Mouse (Mus musculus) embryonic facial prominence, embryonic 11.5 days (tissue): Measurements from ENCODE around the gene Ccdc91. TPM values are rescaled to one million over a fixed set of nuclear protein-coding genes. Genes with fewer than 3 reads are reported as not detected.

Source experiments
- ATAC-seq: fragments of 200-750 bp; cut with Nextera tagmentation; replicated peaks from 2 replicates; pipeline ENCODE4 v1.8.0; 2017; ENCODE audit warnings: low read depth; ENCODE audit not compliant: insufficient number of reproducible peaks, low FRiP score, low TSS enrichment
- DNase-seq: peaks from one replicate; pipeline ENCODE4 v3.0.0-alpha.2; 2015; ENCODE audit warnings: low spot score
- H3K27ac ChIP-seq: fragments of 300-500 bp; sonication (generic); replicated peaks from 2 replicates; pipeline ENCODE4 v1.5.1; 2014; ENCODE audit warnings: mild to moderate bottlenecking, low read depth, low read length, control low read depth
- H3K27me3 ChIP-seq: fragments of 300-500 bp; sonication (generic); 2 replicates; pipeline ENCODE4 v1.6.1; 2014; ENCODE audit warnings: mild to moderate bottlenecking, low read length, moderate library complexity, mixed read lengths; ENCODE audit not compliant: control insufficient read depth, insufficient read depth
- H3K36me3 ChIP-seq: fragments of 300-500 bp; sonication (generic); replicated peaks from 2 replicates; pipeline ENCODE4 v1.6.1; 2014; ENCODE audit warnings: low read depth, mild to moderate bottlenecking, low read length, moderate library complexity, mixed read lengths; ENCODE audit not compliant: control insufficient read depth, insufficient read depth
- H3K4me1 ChIP-seq: fragments of 300-500 bp; sonication (generic); 2 replicates; pipeline ENCODE4 v1.6.1; 2014; ENCODE audit warnings: low read length, mixed read lengths; ENCODE audit not compliant: control insufficient read depth, insufficient read depth
- H3K4me2 ChIP-seq: fragments of 300-500 bp; sonication (generic); 2 replicates; pipeline ENCODE4 v1.6.1; 2014; ENCODE audit warnings: low read depth, mild to moderate bottlenecking, control low read depth, low read length, moderate library complexity
- H3K4me3 ChIP-seq: fragments of 300-500 bp; sonication (generic); 2 replicates; pipeline ENCODE4 v1.5.1; 2014; ENCODE audit warnings: low read depth, low read length, control low read depth
- H3K9ac ChIP-seq: fragments of 300-500 bp; sonication (generic); replicated peaks from 2 replicates; pipeline ENCODE4 v1.6.1; 2014; ENCODE audit warnings: mild to moderate bottlenecking, control low read depth, low read length
- H3K9me3 ChIP-seq: fragments of 300-500 bp; sonication (generic); replicated peaks from 2 replicates; pipeline ENCODE4 v1.6.1; 2016; ENCODE audit warnings: mild to moderate bottlenecking, low read length, inconsistent platforms, mixed read lengths; ENCODE audit not compliant: control insufficient read depth
- WGBS: fragments of 180-500 bp; shearing (Covaris S2); extraction: QIAGEN DNeasy Blood & Tissue Kit; methylation state at CpG from one replicate; pipeline ENCODE4 v1.1.7; 2014; 5-methylcytosine and 5-hydroxymethylcytosine counted together
- polyA plus RNA-seq: library from polyadenylated mRNA; unstranded; fragments of >200 nt; fragmentation: Nextera tagmentation; extraction: Ambion mirVana; gene quantifications from 2 replicates; pipeline ENCODE4 v1.2.1, GENCODE M21; 2014

The Ccdc91 gene
- polyA plus RNA-seq, 1 experiment from 2014 or later = 29.4 TPM

- WGBS = 90% methylated on average over 7 of the region's 7 CpGs
- H3K4me3 ChIP-seq = no peak overlapping the region
- H3K27me3 ChIP-seq = no peaks in the 10 kb centered on the region
- H3K9me3 ChIP-seq = no peaks in the 10 kb centered on the region
- DNase-seq (no peak), ATAC-seq (no peak)
- H3K27ac ChIP-seq = no peak overlapping the region
- H3K4me1 ChIP-seq = no peaks in the 10 kb centered on the region
- H3K9ac ChIP-seq = no peak overlapping the region
- H3K4me2 ChIP-seq = no peak overlapping the region
- no peaks in the 10 kb centered on the region for H3K36me3 ChIP-seq
Observed at GRCm38 (mm10) chr6:147539056-147539600, 63.5 kb downstream of the Ccdc91 start.

GRCm38 (mm10) chr6:147540942-147541341 is 65.3 kb downstream of the Ccdc91 start:
- no peak overlapping the region for H3K4me3 ChIP-seq
- H3K27ac ChIP-seq = no peak overlapping the region
- 88% methylated on average over 6 of the region's 6 CpGs for WGBS
- ATAC-seq (no peak), DNase-seq (no peak)
- no peaks in the 10 kb centered on the region for H3K36me3 ChIP-seq
- H3K4me1 ChIP-seq = no peaks in the 10 kb centered on the region
- no peak overlapping the region for H3K9ac ChIP-seq
- H3K9me3 ChIP-seq = no peaks in the 10 kb centered on the region
- no peaks in the 10 kb centered on the region for H3K27me3 ChIP-seq
- H3K4me2 ChIP-seq = no peak overlapping the region

GRCm38 (mm10) chr6:147555591-147555990 is 80.0 kb downstream of the Ccdc91 start:
- Histone ChIP-seq H3K27ac (no peak overlapping the region), H3K4me1 (no peaks in the 10 kb centered on the region), H3K9ac (no peak overlapping the region), H3K36me3 (no peaks in the 10 kb centered on the region), H3K4me2 (no peak overlapping the region), H3K9me3 (no peaks in the 10 kb centered on the region), H3K27me3 (no peaks in the 10 kb centered on the region), H3K4me3 (no peak overlapping the region)
- ATAC-seq = no peak
- 60% methylated on average over 6 of the region's 6 CpGs for WGBS
- no peak for DNase-seq

GRCm38 (mm10) chr6:147559316-147559715 is 83.7 kb downstream of the Ccdc91 start:
- no peaks in the 10 kb centered on the region for H3K36me3 ChIP-seq
- H3K9me3 ChIP-seq = no peaks in the 10 kb centered on the region
- ATAC-seq (no peak), DNase-seq (no peak)
- H3K9ac ChIP-seq = no peak overlapping the region
- WGBS = 82% methylated on average over 3 of the region's 3 CpGs
- no peaks in the 10 kb centered on the region for H3K27me3 ChIP-seq
- no peak overlapping the region for H3K4me3 ChIP-seq
- no peak overlapping the region for H3K4me2 ChIP-seq
- H3K27ac ChIP-seq = no peak overlapping the region
- no peaks in the 10 kb centered on the region for H3K4me1 ChIP-seq

GRCm38 (mm10) chr6:147560436-147560835 is 84.8 kb downstream of the Ccdc91 start:
- no peak overlapping the region for H3K27ac ChIP-seq
- ATAC-seq = no peak

GRCm38 (mm10) chr6:147569246-147569645 is 93.6 kb downstream of the Ccdc91 start:
- Histone ChIP-seq H3K36me3 (no peaks in the 10 kb centered on the region), H3K4me2 (no peak overlapping the region), H3K9me3 (no peaks in the 10 kb centered on the region; the same call in 1 of the 2 replicates), H3K4me1 (no peaks in the 10 kb centered on the region), H3K4me3 (no peak overlapping the region), H3K27me3 (no peaks in the 10 kb centered on the region), H3K9ac (no peak overlapping the region), H3K27ac (no peak overlapping the region)
- DNase-seq (no peak), ATAC-seq (no peak)
- WGBS = 90% methylated on average over 5 of the region's 5 CpGs

More at GRCm38 (mm10) chr6:147560436-147560835, 84.8 kb downstream of the Ccdc91 start:
- H3K4me2 ChIP-seq = no peak overlapping the region
- H3K27me3 ChIP-seq = no peaks in the 10 kb centered on the region
- H3K36me3 ChIP-seq = no peaks in the 10 kb centered on the region
- H3K4me1 ChIP-seq = no peaks in the 10 kb centered on the region
- H3K4me3 ChIP-seq = no peak overlapping the region
- no peaks in the 10 kb centered on the region; the same call in 1 of the 2 replicates for H3K9me3 ChIP-seq
- no peak overlapping the region for H3K9ac ChIP-seq
- no peak for DNase-seq

GRCm38 (mm10) chr6:147573137-147573536 is 97.5 kb downstream of the Ccdc91 start:
- no peaks in the 10 kb centered on the region for H3K9me3 ChIP-seq
- H3K36me3 ChIP-seq = no peaks in the 10 kb centered on the region
- ATAC-seq (no peak), DNase-seq (no peak)
- no peaks in the 10 kb centered on the region for H3K4me1 ChIP-seq
- no peak overlapping the region for H3K4me2 ChIP-seq
- WGBS = 43% methylated on average over 4 of the region's 4 CpGs
- H3K9ac ChIP-seq = no peak overlapping the region
- no peak overlapping the region for H3K4me3 ChIP-seq
- H3K27ac ChIP-seq = no peak overlapping the region
- no peaks in the 10 kb centered on the region for H3K27me3 ChIP-seq

- 57% methylated on average over 5 of the region's 5 CpGs for WGBS
- Histone ChIP-seq H3K27ac (no peak overlapping the region), H3K9ac (no peak overlapping the region), H3K9me3 (no peaks in the 10 kb centered on the region), H3K4me1 (no peaks in the 10 kb centered on the region), H3K27me3 (no peaks in the 10 kb centered on the region), H3K36me3 (no peaks in the 10 kb centered on the region), H3K4me3 (no peak overlapping the region), H3K4me2 (no peak overlapping the region)
- ATAC-seq (peak; percentile 48; the same call in 1 of the 2 replicates), DNase-seq (no peak)
Observed at GRCm38 (mm10) chr6:147574454-147575182, 99.0 kb downstream of the Ccdc91 start.
